Mouse (Mus musculus) lung, embryonic 14.5 days (tissue): Measurements from ENCODE around the gene Ubac1. TPM values are rescaled to one million over a fixed set of nuclear protein-coding genes. Genes with fewer than 3 reads are reported as not detected.

Experiments
- ATAC-seq: fragments of 200-750 bp; cut with Nextera tagmentation; 2 replicates; pipeline ENCODE4 v1.8.0; 2017; ENCODE audit warnings: mild to moderate bottlenecking, moderate TSS enrichment, moderate library complexity; ENCODE audit not compliant: insufficient read depth
- DNase-seq: peaks from one replicate; pipeline ENCODE4 v3.0.0-alpha.2; 2015
- H3K27ac ChIP-seq: fragments of 300-500 bp; sonication (generic); 2 replicates; pipeline ENCODE4 v1.5.1; 2014; ENCODE audit warnings: low read depth, mild to moderate bottlenecking, moderate library complexity
- H3K27me3 ChIP-seq: fragments of 300-500 bp; sonication (generic); 2 replicates; pipeline ENCODE4 v1.6.1; 2014; ENCODE audit warnings: low read length, control low read depth; ENCODE audit not compliant: insufficient read depth
- H3K36me3 ChIP-seq: fragments of 300-500 bp; sonication (generic); 2 replicates; pipeline ENCODE4 v1.6.1; 2014; ENCODE audit warnings: control low read depth; ENCODE audit not compliant: insufficient read depth
- H3K4me1 ChIP-seq: fragments of 300-500 bp; sonication (generic); 2 replicates; pipeline ENCODE4 v1.6.1; 2014; ENCODE audit warnings: antibody characterized with exemption, control low read depth; ENCODE audit not compliant: insufficient read depth
- H3K4me2 ChIP-seq: fragments of 300-500 bp; sonication (generic); 2 replicates; pipeline ENCODE4 v1.6.1; 2014; ENCODE audit warnings: mild to moderate bottlenecking
- H3K4me3 ChIP-seq: fragments of 300-500 bp; sonication (generic); 2 replicates; pipeline ENCODE4 v1.5.1; 2014; ENCODE audit warnings: low read depth, low read length
- H3K9ac ChIP-seq: fragments of 300-500 bp; sonication (generic); 2 replicates; pipeline ENCODE4 v1.6.1; 2014
- H3K9me3 ChIP-seq: fragments of 300-500 bp; sonication (generic); 2 replicates; pipeline ENCODE4 v1.6.1; 2016; ENCODE audit warnings: low read depth, low read length, control low read depth
- CTCF ChIP-seq: IDR thresholded peaks from 2 replicates; pipeline ENCODE4 v1.5.1; 2016; ENCODE audit warnings: antibody characterized with exemption, low read depth
- WGBS: fragments of 180-500 bp; shearing (Covaris S2); extraction: QIAGEN DNeasy Blood & Tissue Kit; methylation state at CpG from one replicate; pipeline ENCODE4 v1.1.7; 2014; 5-methylcytosine and 5-hydroxymethylcytosine counted together
- polyA plus RNA-seq: library from polyadenylated mRNA; unstranded; fragments of >200 nt; fragmentation: Nextera tagmentation; extraction: Ambion mirVana; gene quantifications from 2 replicates; pipeline ENCODE4 v1.2.1, GENCODE M21; 2014

Ubac1 gene
- polyA plus RNA-seq, 1 experiment from 2014 or later = 80.8 TPM

GRCm38 (mm10) chr2:26042603-26043002 lies 21.1 kb upstream of the Ubac1 start:
- Histone ChIP-seq H3K36me3 (no peaks in the 10 kb centered on the region), H3K27ac (no peak overlapping the region), H3K4me3 (no peak overlapping the region), H3K27me3 (no peaks in the 10 kb centered on the region), H3K9ac (no peak overlapping the region), H3K4me1 (0 out of 2 replicates have a peak, but pooled peaks cover 4% of the 10 kb centered on the region), H3K4me2 (no peak overlapping the region), H3K9me3 (no peaks in the 10 kb centered on the region)
- WGBS = 77% methylated on average over 3 of the region's 3 CpGs
- ATAC-seq (no peak), DNase-seq (no peak)
- no peak for TF ChIP-seq CTCF

GRCm38 (mm10) chr2:26041163-26041810 lies 19.7 kb upstream of the Ubac1 start:
- H3K4me3 ChIP-seq = no peak overlapping the region
- no peak overlapping the region for H3K4me2 ChIP-seq
- 0 out of 2 replicates have a peak, but pooled peaks cover 4% of the 10 kb centered on the region for H3K4me1 ChIP-seq
- DNase-seq (peak; percentile 35), ATAC-seq (no peak; the same call in 1 of the 2 replicates)
- H3K9me3 ChIP-seq = no peaks in the 10 kb centered on the region
- no peaks in the 10 kb centered on the region for H3K27me3 ChIP-seq
- no peak for TF ChIP-seq CTCF
- H3K36me3 ChIP-seq = no peaks in the 10 kb centered on the region
- 40% methylated on average over 14 of the region's 14 CpGs for WGBS
- peak overlapping the region; percentile 15; the same call in 1 of the 2 replicates for H3K27ac ChIP-seq
- H3K9ac ChIP-seq = no peak overlapping the region

- Histone ChIP-seq H3K4me3 (no peak overlapping the region), H3K27me3 (no peaks in the 10 kb centered on the region), H3K4me1 (0 out of 2 replicates have a peak, but pooled peaks cover 4% of the 10 kb centered on the region), H3K9ac (no peak overlapping the region), H3K27ac (no peak overlapping the region), H3K9me3 (no peaks in the 10 kb centered on the region), H3K36me3 (no peaks in the 10 kb centered on the region), H3K4me2 (no peak overlapping the region)
- ATAC-seq (no peak), DNase-seq (peak; percentile 21)
- 41% methylated on average over 14 of the region's 14 CpGs for WGBS
- no peak for TF ChIP-seq CTCF
Observed at GRCm38 (mm10) chr2:26039951-26040350, 18.4 kb upstream of the Ubac1 start.

- H3K4me2 ChIP-seq = no peak overlapping the region
- WGBS = 25% methylated on average over 6 of the region's 6 CpGs
- no peak overlapping the region for H3K9ac ChIP-seq
- DNase-seq = no peak
- no peak overlapping the region for H3K27ac ChIP-seq
- H3K27me3 ChIP-seq = no peaks in the 10 kb centered on the region
- no peak; the same call in 1 of the 2 replicates for ATAC-seq
- H3K4me3 ChIP-seq = no peak overlapping the region
- no peak for TF ChIP-seq CTCF
- H3K9me3 ChIP-seq = no peaks in the 10 kb centered on the region
- H3K36me3 ChIP-seq = no peaks in the 10 kb centered on the region
- H3K4me1 ChIP-seq = 0 out of 2 replicates have a peak, but pooled peaks cover 4% of the 10 kb centered on the region
Observed at GRCm38 (mm10) chr2:26037386-26037785, 15.8 kb upstream of the Ubac1 start.

- ATAC-seq = no peak
- no peaks in the 10 kb centered on the region for H3K9me3 ChIP-seq
- H3K9ac ChIP-seq = no peak overlapping the region
- H3K4me2 ChIP-seq = no peak overlapping the region
- no peaks in the 10 kb centered on the region for H3K27me3 ChIP-seq
- DNase-seq = no peak
- H3K4me3 ChIP-seq = no peak overlapping the region
- 74% methylated on average over 15 of the region's 15 CpGs for WGBS
- H3K36me3 ChIP-seq = no peaks in the 10 kb centered on the region
- H3K4me1 ChIP-seq = no peaks in the 10 kb centered on the region
- no peak overlapping the region for H3K27ac ChIP-seq
- no peak for TF ChIP-seq CTCF
Observed at GRCm38 (mm10) chr2:26034344-26035050, 12.9 kb upstream of the Ubac1 start.

- Histone ChIP-seq H3K4me3 (no peak overlapping the region), H3K4me1 (no peaks in the 10 kb centered on the region), H3K27ac (no peak overlapping the region), H3K36me3 (no peaks in the 10 kb centered on the region), H3K9ac (no peak overlapping the region), H3K27me3 (peaks cover 4% of the 10 kb centered on the region; the same call in 1 of the 2 replicates), H3K4me2 (no peak overlapping the region), H3K9me3 (no peaks in the 10 kb centered on the region)
- TF ChIP-seq CTCF = peak; percentile 53
- ATAC-seq (no peak; the same call in 1 of the 2 replicates), DNase-seq (no peak)
- WGBS = 39% methylated on average over 3 of the region's 3 CpGs
Observed at GRCm38 (mm10) chr2:26030288-26030687, 8.7 kb upstream of the Ubac1 start.
